Mouse (Mus musculus): ENCODE measurements around the gene Smtn.

- TF ChIP-seq CTCF (IDR thresholded peaks at IDR 0.05; ENCODE audit: extremely low read depth, insufficient read length, insufficient replicate concordance, low read depth, low read length) (no peak), POLR2A (IDR thresholded peaks at IDR 0.05; ENCODE audit: low read depth, low read length) (no peak)
These were observed 27.1 kb downstream of the Smtn start for GRCm38 (mm10) chr11:3513291-3513690.
